Mouse (Mus musculus): ENCODE measurements at regions not wholly inside any gene's neighbourhood (a gene's known extent, or its start where the extent isn't known, plus 50 kb on each side); places are given as distances from the start of the nearest gene placed in this dataset.

DNA sequence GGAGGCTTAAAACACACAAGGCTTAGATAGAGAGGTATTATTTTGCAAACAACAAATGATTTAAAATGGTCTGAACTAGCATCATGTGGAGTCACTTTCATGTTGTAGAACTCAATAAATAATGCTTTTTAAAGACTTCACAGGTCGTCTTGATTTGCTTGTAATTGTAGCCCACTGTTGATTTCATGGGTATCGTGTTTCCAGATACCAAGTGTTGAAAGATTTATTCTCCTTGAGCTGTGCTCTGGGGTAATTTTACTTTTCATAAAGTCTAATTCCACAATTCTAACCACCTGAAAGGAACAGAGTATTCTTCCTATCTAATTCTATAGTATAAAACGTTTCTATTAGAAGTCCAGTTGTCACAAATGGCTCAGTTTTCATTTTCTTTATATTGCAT, 216.7 kb downstream of the Dph6 start:
- TF ChIP-seq CTCF (IDR thresholded peaks at IDR 0.05; ENCODE audit: low read depth) (no peak), EP300 (IDR thresholded peaks at IDR 0.05; ENCODE audit: low read depth) (no peak)

Data from heart, postnatal 0 days (tissue).